Mouse (Mus musculus) macrophage (primary cell): ENCODE measurements at regions not wholly inside any gene's neighbourhood (a gene's known extent, or its start where the extent isn't known, plus 50 kb on each side); places are given as distances from the start of the nearest gene placed in this dataset.

ENCODE experiments used
- H3K27ac ChIP-seq: fragments of 350-480 bp; formaldehyde crosslinking; 2 replicates; pipeline ENCODE4 v1.9.0; 2021
- H3K36me3 ChIP-seq: fragments of 350-480 bp; formaldehyde crosslinking; 2 replicates; pipeline ENCODE4 v1.9.0; 2021; ENCODE audit errors: inconsistent target
- H3K4me3 ChIP-seq: fragments of 350-480 bp; formaldehyde crosslinking; 2 replicates; pipeline ENCODE4 v1.9.0; 2021; ENCODE audit errors: inconsistent target
- H3K79me2 ChIP-seq: fragments of 350-480 bp; formaldehyde crosslinking; 2 replicates; pipeline ENCODE4 v1.9.0; 2021; ENCODE audit errors: inconsistent target
- WGBS: methylation state at CpG from one replicate; pipeline ENCODE4 v1.1.7; 2026; ENCODE audit warnings: inconsistent platforms; ENCODE audit not compliant: missing documents; 5-methylcytosine and 5-hydroxymethylcytosine counted together

DNA sequence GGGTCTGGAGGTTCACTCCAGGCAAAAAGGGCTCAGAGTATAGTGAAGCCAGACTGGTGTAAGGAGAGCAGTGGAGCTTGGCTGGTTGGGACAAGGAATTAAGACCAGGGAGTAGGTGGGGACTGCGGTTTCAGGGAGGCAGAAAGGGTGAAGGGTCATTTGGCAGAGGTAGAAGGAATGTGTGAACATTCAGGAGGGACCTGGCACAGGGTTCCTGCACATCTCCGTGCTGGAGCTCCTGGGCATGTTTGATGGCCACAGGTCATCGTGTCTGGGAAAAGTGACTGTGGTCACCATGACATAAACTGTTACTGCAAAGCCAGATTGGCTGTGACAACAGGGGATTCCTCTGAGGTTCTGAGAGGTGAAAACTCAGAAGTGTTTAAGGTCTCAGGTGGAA lies 202.3 kb downstream of the Gadd45g start:
- Histone ChIP-seq H3K4me3 (no peak overlapping the region), H3K27ac (no peak overlapping the region), H3K79me2 (no peaks in the 10 kb centered on the region), H3K36me3 (no peaks in the 10 kb centered on the region)
- 95% methylated on average over 3 of the region's 3 CpGs for WGBS

DNA sequence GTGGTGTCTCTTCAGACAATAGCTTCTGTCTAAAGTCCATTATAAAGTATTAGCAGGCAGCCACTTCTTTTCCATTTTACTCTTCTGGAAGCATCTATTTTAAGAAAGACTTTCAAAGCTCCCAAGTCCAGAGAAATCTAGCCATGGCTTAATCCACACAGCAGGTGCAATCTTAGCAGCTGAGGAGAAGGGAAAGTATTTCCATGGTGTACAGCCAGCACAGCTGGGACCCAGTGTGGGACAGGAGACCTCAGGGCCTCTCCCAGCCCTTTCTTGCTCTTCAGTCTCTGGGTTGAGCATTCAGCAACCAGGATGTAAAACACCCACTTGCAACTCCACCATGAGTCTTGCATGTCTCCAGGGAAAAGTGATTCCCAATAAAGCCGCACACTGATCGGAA lies 202.8 kb downstream of the Gadd45g start:
- WGBS = 100% methylated on average over 2 of the region's 2 CpGs
- Histone ChIP-seq H3K79me2 (no peaks in the 10 kb centered on the region), H3K36me3 (no peaks in the 10 kb centered on the region), H3K27ac (no peak overlapping the region), H3K4me3 (no peak overlapping the region)

DNA sequence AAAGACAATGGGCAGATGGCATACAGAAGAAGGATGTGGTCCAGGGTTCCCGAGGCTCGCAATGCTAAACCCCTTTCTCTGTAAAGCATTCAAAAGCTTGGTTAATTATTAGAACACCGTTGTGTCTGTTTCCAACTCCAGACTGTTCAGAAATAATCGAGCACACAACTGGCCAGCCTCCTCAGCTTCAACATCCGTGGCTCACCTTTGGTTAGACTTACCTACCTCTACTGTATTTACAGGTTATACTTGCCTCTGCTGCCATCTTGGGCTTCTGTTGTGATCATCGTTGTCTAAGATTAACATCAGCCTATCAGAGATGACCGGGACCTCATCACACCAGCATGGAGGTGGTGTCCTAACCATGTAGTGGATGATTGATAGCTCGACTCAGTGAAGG lies 209.3 kb downstream of the Gadd45g start:
- no peaks in the 10 kb centered on the region for H3K36me3 ChIP-seq
- no peak overlapping the region for H3K27ac ChIP-seq
- no peaks in the 10 kb centered on the region for H3K79me2 ChIP-seq
- no peak overlapping the region for H3K4me3 ChIP-seq
- 92% methylated on average over 8 of the region's 8 CpGs for WGBS

DNA sequence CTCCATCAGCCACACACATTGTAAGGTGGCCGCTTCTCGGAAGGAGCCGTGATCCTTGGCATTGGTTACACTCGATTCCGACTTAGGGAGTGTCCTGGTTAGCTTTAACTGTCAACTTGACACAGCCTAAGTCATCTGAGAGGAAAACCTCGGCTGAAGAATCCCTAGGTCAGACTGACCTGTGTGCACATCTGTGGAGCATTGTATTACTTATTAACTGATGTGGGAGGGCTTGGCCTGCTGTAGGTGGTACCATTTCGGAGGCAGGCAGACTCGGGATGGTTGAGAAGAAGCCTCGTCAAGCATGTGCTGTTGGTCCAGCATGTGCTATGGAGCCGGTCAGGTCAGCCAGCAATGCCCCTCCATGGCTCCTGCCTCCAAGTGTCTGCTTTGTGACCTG lies 211.0 kb downstream of the Gadd45g start:
- H3K27ac ChIP-seq = no peak overlapping the region
- no peaks in the 10 kb centered on the region for H3K79me2 ChIP-seq
- H3K36me3 ChIP-seq = no peaks in the 10 kb centered on the region
- no peak overlapping the region for H3K4me3 ChIP-seq
- WGBS = 93% methylated on average over 10 of the region's 10 CpGs

DNA sequence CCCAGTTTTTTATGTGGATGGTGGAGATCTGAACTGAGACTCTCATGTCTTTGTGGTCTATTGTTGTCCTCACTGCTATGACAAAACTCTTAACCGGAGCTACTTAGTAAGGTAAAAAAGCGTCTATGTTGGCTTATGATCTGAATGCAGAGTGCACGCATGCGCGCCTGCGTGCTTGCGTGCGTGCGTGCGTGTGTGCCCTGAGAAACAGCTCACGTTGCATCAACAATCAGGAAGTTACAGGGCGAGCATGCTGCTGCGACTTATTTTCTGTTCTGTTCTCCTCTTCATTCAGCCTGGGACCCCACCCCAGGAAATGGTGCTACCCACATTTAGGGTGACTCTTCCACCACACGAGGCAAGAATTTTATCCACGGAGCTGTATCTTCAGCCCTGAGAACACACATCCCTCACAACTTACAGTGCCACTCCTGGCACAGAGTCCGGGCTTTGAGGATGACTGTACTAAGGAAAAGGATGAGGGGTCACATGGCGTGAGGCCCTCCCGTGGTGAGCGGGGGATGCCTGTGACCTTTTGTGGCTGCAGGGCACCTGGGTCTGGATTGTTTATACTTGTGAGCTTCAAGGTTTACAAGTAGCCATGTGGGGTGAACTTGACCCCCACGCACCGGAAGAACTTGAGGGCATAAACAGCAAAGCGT lies 213.4 kb downstream of the Gadd45g start:
- H3K27ac ChIP-seq = no peak overlapping the region
- 79% methylated on average over 22 of the region's 22 CpGs for WGBS
- H3K36me3 ChIP-seq = no peaks in the 10 kb centered on the region
- no peaks in the 10 kb centered on the region for H3K79me2 ChIP-seq
- H3K4me3 ChIP-seq = no peak overlapping the region

DNA sequence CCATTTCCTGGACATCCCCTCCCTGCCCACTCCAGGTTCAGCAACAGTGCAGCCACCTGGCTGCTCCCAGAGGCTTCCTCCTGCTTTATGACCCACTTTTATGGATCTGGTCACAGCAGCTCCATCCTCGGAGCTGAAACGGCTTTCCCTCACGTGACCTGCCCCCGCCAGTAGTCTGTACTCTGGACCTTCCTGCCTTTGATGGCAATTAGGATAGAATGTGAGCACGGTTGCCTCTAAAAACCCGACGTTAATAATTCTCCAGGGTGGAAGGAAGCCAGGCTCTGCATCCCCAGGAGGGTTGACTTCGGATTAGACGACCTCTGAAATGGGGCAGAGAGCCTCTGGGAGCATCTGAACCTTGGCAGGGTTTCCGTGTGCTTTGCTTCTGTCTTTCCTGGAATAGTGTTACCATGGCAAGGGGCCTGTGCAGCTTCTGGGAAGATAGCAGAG lies 214.0 kb downstream of the Gadd45g start:
- Histone ChIP-seq H3K36me3 (no peaks in the 10 kb centered on the region), H3K4me3 (no peak overlapping the region), H3K79me2 (no peaks in the 10 kb centered on the region), H3K27ac (no peak overlapping the region)
- WGBS = 91% methylated on average over 10 of the region's 10 CpGs

DNA sequence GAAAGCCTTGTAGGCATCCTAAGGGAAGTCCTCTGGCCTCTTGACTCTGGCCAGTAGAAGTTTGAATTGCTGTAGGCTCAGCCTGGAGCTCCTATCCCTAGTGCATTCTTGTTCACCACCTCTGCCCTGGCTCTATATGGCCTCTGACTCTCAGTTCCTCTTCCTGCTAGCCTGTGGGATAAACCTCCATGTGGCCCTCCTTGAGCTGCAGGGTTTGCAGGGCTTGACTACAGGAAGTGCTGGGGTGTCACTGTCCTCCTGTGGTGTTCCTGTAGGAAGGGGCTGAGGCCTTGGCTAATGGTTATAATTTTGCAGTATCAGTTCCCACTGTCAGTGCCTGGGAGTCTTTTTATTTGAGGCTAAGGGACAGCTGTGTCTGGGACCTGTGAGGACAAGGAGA lies 215.0 kb downstream of the Gadd45g start:
- Histone ChIP-seq H3K4me3 (no peak overlapping the region), H3K79me2 (no peaks in the 10 kb centered on the region), H3K27ac (peak overlapping the region; percentile 60), H3K36me3 (no peaks in the 10 kb centered on the region)

DNA sequence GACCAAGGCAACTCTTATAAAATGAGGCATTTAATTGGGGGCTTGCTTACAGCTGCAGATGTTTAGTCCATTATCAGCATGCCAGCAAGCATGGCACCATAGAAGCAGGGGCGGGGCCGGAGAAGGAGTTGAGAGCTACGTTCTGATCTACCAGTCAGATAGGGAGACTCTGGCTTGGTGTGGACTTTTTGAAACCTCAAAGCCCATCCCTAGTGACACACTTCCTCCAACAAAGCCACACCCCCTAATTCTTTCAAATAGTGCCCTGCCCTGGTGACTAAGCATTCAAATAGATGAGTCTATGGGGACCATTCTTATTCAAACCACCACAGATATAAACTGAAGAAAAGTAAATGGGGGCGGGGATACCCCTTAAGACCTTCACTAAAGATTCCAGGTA lies 215.4 kb downstream of the Gadd45g start:
- Histone ChIP-seq H3K27ac (peak overlapping the region; percentile 60), H3K4me3 (no peak overlapping the region), H3K36me3 (no peaks in the 10 kb centered on the region), H3K79me2 (no peaks in the 10 kb centered on the region)
- WGBS = 46% methylated on average over 4 of the region's 4 CpGs

DNA sequence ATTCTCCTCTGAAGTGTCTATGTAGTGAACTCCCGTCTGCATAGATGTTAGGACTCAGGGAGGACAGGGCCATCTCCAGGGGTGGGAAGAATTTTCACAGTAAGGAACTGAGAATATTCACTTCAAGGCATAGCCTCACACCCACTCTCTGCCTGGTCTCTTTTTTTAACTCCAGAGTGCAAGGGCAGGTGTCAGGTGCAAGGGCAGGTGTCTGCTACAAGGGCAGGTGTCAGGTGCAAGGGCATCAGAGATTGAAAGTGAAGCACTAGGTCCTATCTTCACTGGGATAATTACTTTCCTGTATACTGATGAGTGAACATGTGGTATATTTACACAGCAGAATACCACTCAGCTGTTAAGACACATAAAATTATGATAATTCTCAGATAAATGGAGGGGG lies 216.1 kb downstream of the Gadd45g start:
- Histone ChIP-seq H3K27ac (0 out of 2 replicates have a peak overlapping the region, but pooled peaks have one; percentile 60), H3K4me3 (no peak overlapping the region), H3K79me2 (no peaks in the 10 kb centered on the region), H3K36me3 (no peaks in the 10 kb centered on the region)
- 88% methylated on average over 1 of the region's 1 CpGs for WGBS

DNA sequence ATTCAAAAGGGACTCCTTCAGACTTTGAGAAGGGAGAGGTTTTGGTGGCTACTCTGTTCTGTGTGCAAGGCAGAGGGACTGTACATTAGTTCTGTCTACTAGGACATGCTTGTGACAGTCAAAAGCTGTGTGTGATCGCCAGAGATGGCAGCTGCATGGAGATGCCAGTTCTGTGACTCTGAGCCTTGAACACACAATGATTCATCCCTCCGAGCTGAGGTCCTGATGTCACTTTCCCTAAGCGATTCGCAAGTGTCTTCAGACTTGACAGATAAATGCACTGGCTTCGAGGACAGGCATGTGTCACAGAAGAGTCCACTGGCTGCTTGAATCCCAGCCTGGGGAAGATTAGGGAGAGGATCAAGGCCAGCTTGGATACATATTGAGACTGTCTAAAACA lies 218.8 kb downstream of the Gadd45g start:
- WGBS = 99% methylated on average over 5 of the region's 5 CpGs
- Histone ChIP-seq H3K4me3 (no peak overlapping the region), H3K79me2 (no peaks in the 10 kb centered on the region), H3K27ac (no peak overlapping the region), H3K36me3 (no peaks in the 10 kb centered on the region)

DNA sequence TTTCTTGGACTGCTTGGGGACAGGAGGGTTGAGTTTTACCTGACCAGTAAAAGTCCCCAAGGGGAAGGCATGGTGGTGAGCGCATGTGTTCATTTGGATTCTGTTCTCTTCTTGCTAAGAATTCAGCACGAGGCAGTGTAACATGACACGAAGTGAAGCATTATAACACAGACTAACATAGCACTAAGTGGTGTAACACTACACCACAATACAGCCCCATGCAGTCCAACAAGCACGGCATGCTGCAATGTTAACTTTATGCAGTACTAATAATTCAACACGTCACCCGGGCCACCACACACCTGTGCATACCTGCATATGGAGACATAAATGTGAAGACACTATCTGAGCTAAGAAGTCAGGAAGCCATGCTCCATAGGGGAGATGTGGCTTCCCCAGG lies 219.2 kb downstream of the Gadd45g start:
- Histone ChIP-seq H3K36me3 (no peaks in the 10 kb centered on the region), H3K79me2 (no peaks in the 10 kb centered on the region), H3K27ac (no peak overlapping the region), H3K4me3 (no peak overlapping the region)
- WGBS = 91% methylated on average over 6 of the region's 6 CpGs

DNA sequence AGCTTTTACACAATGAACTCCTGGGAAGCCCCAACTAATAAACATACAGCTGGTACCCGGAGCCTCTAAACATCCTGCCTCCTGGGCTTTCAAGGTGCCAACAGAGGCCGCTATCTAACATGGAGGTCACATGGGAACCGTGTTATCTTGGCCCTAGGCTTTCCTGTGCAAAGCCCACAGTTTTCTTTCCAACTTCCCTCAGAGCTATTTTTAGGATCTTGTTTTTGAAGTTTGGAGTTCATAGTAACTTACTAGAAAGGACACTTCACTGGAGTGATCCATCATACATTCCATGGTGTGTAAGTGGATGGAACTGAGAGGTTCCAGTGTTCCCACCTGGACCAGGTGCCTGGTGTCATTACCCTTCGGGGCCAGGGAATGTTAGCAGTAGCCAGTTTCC lies 220.6 kb downstream of the Gadd45g start:
- WGBS = 48% methylated on average over 4 of the region's 4 CpGs
- Histone ChIP-seq H3K27ac (no peak overlapping the region), H3K79me2 (no peaks in the 10 kb centered on the region), H3K4me3 (no peak overlapping the region), H3K36me3 (no peaks in the 10 kb centered on the region)

DNA sequence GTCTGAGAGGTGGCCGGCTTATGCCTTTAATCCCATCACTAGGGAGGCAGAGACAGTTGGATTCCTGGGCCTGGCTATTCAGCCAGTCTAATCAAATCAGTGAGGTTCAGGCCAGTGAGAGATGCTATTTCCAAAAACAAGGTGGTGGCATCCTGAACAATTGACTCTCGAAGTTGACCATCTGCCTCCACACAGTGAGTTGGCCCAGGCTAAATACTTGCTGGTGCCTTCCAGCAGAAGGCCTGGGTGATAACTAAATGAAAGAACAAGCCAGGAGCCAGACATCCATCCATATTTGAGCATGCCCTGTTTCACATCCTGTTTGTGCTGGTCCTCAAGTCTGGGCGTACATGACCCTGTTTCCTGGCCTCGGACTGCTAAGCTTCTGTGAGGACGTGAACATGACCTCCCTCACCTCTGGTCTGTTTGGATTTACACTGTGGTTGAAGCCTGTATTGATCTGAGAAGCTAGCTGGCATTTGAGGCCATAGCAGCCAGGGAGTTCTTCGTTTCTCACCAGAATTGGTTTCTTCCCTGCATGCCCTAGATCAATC lies 222.5 kb downstream of the Gadd45g start:
- Histone ChIP-seq H3K4me3 (no peak overlapping the region), H3K79me2 (no peaks in the 10 kb centered on the region), H3K36me3 (no peaks in the 10 kb centered on the region), H3K27ac (no peak overlapping the region)
- 76% methylated on average over 6 of the region's 6 CpGs for WGBS

DNA sequence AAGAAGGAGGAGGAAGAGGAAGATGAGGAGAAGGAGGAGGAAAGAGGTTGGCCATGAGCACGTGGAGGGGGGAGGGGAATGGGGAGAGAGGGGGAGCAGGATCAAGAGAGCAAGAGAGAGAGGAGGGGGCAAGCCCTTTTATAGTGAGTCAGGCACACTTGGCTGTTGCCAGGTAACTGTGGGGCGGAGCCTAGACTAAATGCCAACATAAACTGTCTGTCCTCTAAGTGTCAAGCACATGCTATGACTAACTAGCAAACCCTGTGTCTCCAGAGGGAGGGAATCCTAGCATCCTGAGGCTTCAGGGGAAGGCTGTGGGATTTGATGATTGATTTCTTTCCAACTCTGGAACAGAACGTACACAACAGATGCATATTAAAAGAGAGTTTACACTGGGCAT lies 223.2 kb downstream of the Gadd45g start:
- no peaks in the 10 kb centered on the region for H3K36me3 ChIP-seq
- H3K27ac ChIP-seq = no peak overlapping the region
- no peaks in the 10 kb centered on the region for H3K79me2 ChIP-seq
- WGBS = 67% methylated on average over 3 of the region's 3 CpGs
- no peak overlapping the region for H3K4me3 ChIP-seq

DNA sequence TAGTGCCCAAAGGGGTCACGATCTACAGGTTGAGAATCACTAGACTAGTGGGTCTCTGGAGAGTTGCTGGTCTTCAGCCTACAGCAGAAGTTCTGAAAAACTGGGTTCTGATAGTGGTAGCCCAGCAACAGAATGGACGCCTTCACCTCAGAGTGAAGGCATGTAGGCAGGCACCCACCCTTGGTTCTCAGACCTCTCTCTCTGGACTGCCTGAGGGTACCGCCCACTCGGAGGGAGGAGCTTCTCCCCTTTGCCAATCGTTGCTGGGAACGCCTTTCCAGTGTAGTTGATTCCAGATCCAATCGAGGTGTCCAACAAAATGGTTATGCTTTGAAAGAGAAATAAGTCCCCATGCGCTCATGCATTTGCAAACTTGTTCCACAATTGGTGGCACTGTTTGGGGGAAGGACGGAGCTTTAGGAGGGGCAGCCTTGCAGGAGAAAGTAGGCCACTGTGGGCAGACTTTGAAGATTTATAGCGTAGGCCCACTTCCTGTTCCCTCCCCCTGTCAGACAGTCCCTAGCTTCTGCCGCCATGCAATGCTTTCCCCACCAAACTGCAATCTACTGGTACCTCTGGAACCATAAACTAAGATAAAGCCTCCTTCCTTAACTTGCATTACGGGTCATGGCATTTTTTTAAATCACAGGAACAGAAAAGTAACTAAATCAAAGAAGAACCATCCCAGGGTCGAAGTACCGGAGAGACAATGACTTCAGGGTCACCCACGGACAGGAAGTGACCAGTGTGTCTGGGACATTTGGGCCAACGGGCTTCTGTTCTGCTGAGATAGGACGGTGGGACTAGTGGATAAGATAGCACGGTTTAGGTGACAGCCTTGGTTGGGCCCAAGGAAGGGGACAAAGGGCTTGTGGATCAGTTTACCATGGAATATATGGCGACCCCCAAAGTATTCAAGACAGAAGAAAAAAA lies 224.5 kb downstream of the Gadd45g start:
- H3K4me3 ChIP-seq = no peak overlapping the region
- no peak overlapping the region for H3K27ac ChIP-seq
- WGBS = 59% methylated on average over 19 of the region's 19 CpGs
- H3K79me2 ChIP-seq = no peaks in the 10 kb centered on the region
- H3K36me3 ChIP-seq = no peaks in the 10 kb centered on the region
